Mouse (Mus musculus): ENCODE measurements at regions not wholly inside any gene's neighbourhood (a gene's known extent, or its start where the extent isn't known, plus 50 kb on each side); places are given as distances from the start of the nearest gene placed in this dataset.

GRCm38 (mm10) chr1:89251753-89252152, 181.5 kb downstream of the Sh3bp4 start:
- no peak for TF ChIP-seq ZKSCAN1 (IDR thresholded peaks at IDR 0.05; ENCODE audit: low read depth, low read length)
- no peak for TF ChIP-seq ZC3H11A (IDR thresholded peaks at IDR 0.05; ENCODE audit: low read depth, low read length)
- TF ChIP-seq SMC3 (IDR thresholded peaks at IDR 0.05; ENCODE audit: low read depth, low read length), result no peak
